16 mouse cellular contexts compared by ENCODE assay signal in genomic region chr9:9547570-9547969, GRCm38 (mm10).
A peak's percentile ranks its signal among the peaks of the same experiment; 100 is the strongest.
DNase-seq lines count a peak whose midpoint lies in the region; ATAC-seq and TF ChIP-seq lines count a peak whose summit lies in the region.
"Had no signal": no experiment of that assay in that cellular context is flagged by ENCODE, and none has a peak within 500 bp of the region (broad histone marks: within the 10 kb centered on the region; RNA-seq: fewer than 3 reads in every experiment).

No protein-coding gene starts in this region.

- peak; percentile 84 for ATAC-seq in forebrain, embryonic 16.5 days
- ATAC-seq in forebrain, embryonic 11.5 days (replicated peaks; ENCODE audit: low FRiP score): no peak
- no peak for ATAC-seq in liver, embryonic 12.5 days

- DNase-seq in forebrain, embryonic 11.5 days (ENCODE audit: low spot score): no peak
- peak; percentile 51 for DNase-seq in brain, embryonic 14.5 days (ENCODE audit: low read depth)
- peak; percentile 42 to 71 for DNase-seq in cerebellum, postnatal 14 days
- peak; percentile 31 for DNase-seq in left cerebral cortex, postnatal 4 days
- DNase-seq in heart, postnatal 36 days: no peak
- DNase-seq in embryo, embryonic 9.5 days (ENCODE audit: extremely low spot score): no peak
- DNase-seq: adrenal gland, postnatal 25 days; kidney, postnatal 36 days; lung, adult 18-20 months; thymus, postnatal 4 days had no signal

- no peak for TF ChIP-seq POLR2A in brain, embryonic 14.5 days (IDR thresholded peaks at IDR 0.05; ENCODE audit: borderline replicate concordance, extremely low read depth, insufficient read depth, insufficient read length, poor library complexity, severe bottlenecking)

- TF ChIP-seq CTCF in brain, embryonic 14.5 days (IDR thresholded peaks at IDR 0.05; ENCODE audit: borderline replicate concordance, extremely low read depth, insufficient read depth, insufficient read length): no peak

- H3K4me1 ChIP-seq in forebrain, embryonic 16.5 days (replicated peaks; ENCODE audit: control insufficient read depth, insufficient read depth, low read length): peaks cover 2% of the 10 kb centered on the region; the same call in 1 of the 2 replicates
- H3K4me1 ChIP-seq in forebrain, embryonic 11.5 days (replicated peaks; ENCODE audit: control insufficient read depth, insufficient read depth, low read length): no peaks in the 10 kb centered on the region
- H3K4me1 ChIP-seq in liver, embryonic 12.5 days: no peaks in the 10 kb centered on the region
- H3K4me1 ChIP-seq: embryonic facial prominence, embryonic 15.5 days; heart, embryonic 10.5 days; limb, embryonic 12.5 days had no signal

- H3K9ac ChIP-seq in forebrain, embryonic 16.5 days (replicated peaks; ENCODE audit: low read depth, low read length): no peak overlapping the region
- no peak overlapping the region for H3K9ac ChIP-seq in forebrain, embryonic 11.5 days (ENCODE audit: low read length)
- H3K9ac ChIP-seq in liver, embryonic 12.5 days: no peak overlapping the region
- H3K9ac ChIP-seq: embryonic facial prominence, embryonic 15.5 days; limb, embryonic 12.5 days had no signal

- intact Hi-C loops in left cerebral cortex, postnatal 4 days (cut with DNase I): no loop called here
- intact Hi-C loops in heart, postnatal 36 days (cut with DNase I): no loop called here

- 45% methylated on average over 3 of the region's 3 CpGs for WGBS in forebrain, embryonic 16.5 days
- 81% methylated on average over 3 of the region's 3 CpGs for WGBS in forebrain, embryonic 11.5 days
- WGBS in liver, embryonic 12.5 days (ENCODE audit: insufficient replicate concordance): 66% methylated on average over 3 of the region's 3 CpGs

- no peaks in the 10 kb centered on the region for H3K36me3 ChIP-seq in forebrain, embryonic 16.5 days (ENCODE audit: control insufficient read depth, insufficient read depth)
- no peaks in the 10 kb centered on the region for H3K36me3 ChIP-seq in forebrain, embryonic 11.5 days (ENCODE audit: control insufficient read depth, insufficient read depth, low read length)
- no peaks in the 10 kb centered on the region for H3K36me3 ChIP-seq in liver, embryonic 12.5 days
- H3K36me3 ChIP-seq: embryonic facial prominence, embryonic 15.5 days; G1E; heart, embryonic 10.5 days; limb, embryonic 12.5 days had no signal

- no peaks in the 10 kb centered on the region for H3K9me3 ChIP-seq in forebrain, embryonic 16.5 days (ENCODE audit: control insufficient read depth, low read length)
- H3K9me3 ChIP-seq in forebrain, embryonic 11.5 days (ENCODE audit: control insufficient read depth, low read length): no peaks in the 10 kb centered on the region
- H3K9me3 ChIP-seq in liver, embryonic 12.5 days (replicated peaks): no peaks in the 10 kb centered on the region
- H3K9me3 ChIP-seq: embryonic facial prominence, embryonic 15.5 days; G1E; heart, embryonic 10.5 days; limb, embryonic 12.5 days had no signal

- H3K27me3 ChIP-seq in forebrain, embryonic 16.5 days (replicated peaks; ENCODE audit: control insufficient read depth, insufficient read depth, low read length): no peaks in the 10 kb centered on the region
- H3K27me3 ChIP-seq in forebrain, embryonic 11.5 days (ENCODE audit: control insufficient read depth, insufficient read depth, low read length): no peaks in the 10 kb centered on the region
- H3K27me3 ChIP-seq in liver, embryonic 12.5 days (replicated peaks): no peaks in the 10 kb centered on the region
- H3K27me3 ChIP-seq: embryonic facial prominence, embryonic 15.5 days; limb, embryonic 12.5 days had no signal

- H3K27ac ChIP-seq in forebrain, embryonic 16.5 days (ENCODE audit: low read length): no peak overlapping the region; the same call in 1 of the 2 replicates
- no peak overlapping the region for H3K27ac ChIP-seq in forebrain, embryonic 11.5 days (ENCODE audit: low read depth, low read length)
- H3K27ac ChIP-seq in liver, embryonic 12.5 days: no peak overlapping the region
- H3K27ac ChIP-seq: embryonic facial prominence, embryonic 15.5 days; heart, embryonic 10.5 days; limb, embryonic 12.5 days had no signal

- no peak overlapping the region for H3K4me3 ChIP-seq in forebrain, embryonic 16.5 days (replicated peaks; ENCODE audit: low read length)
- H3K4me3 ChIP-seq in forebrain, embryonic 11.5 days (ENCODE audit: low read depth, low read length): no peak overlapping the region
- H3K4me3 ChIP-seq in liver, embryonic 12.5 days: no peak overlapping the region
- H3K4me3 ChIP-seq: embryonic facial prominence, embryonic 15.5 days; heart, embryonic 10.5 days; limb, embryonic 12.5 days had no signal

- H3K4me2 ChIP-seq in forebrain, embryonic 16.5 days (ENCODE audit: low read length): no peak overlapping the region
- H3K4me2 ChIP-seq in forebrain, embryonic 11.5 days (ENCODE audit: low read depth, low read length, severe bottlenecking): no peak overlapping the region
- H3K4me2 ChIP-seq in liver, embryonic 12.5 days: no peak overlapping the region
- H3K4me2 ChIP-seq: embryonic facial prominence, embryonic 15.5 days; limb, embryonic 12.5 days had no signal

Comparison
In these comparisons a context has a peak if more than half of its experiments do, and no peak if none do; other contexts are left out.
1. DNase-seq: peak in brain, embryonic 14.5 days (single experiment), cerebellum, postnatal 14 days (2 of 2) and left cerebral cortex, postnatal 4 days (single experiment); none in forebrain, embryonic 11.5 days (single experiment), heart, postnatal 36 days (0 of 2) and embryo, embryonic 9.5 days (single experiment).